8 mouse cellular contexts compared by ENCODE assay signal in the genomic region with DNA sequence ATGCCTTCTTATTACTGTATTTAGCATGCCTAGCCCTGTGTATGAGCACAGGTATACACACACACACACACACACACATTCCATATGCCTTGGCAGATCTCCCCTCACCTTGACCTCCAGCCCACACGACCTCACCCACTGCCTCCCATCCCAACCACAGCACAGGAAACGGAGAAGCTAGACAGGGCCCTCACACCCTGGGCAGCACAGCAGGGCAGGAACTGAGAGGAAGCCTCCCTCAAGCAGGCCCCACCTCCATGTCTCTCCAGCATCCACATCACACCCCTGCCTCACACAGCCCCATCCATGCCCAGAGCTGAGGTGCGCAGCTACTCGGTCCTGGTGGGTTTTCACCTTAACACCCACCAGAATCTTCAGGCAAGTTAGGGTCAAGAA. TPM values are rescaled to one million over a fixed set of nuclear protein-coding genes. Genes with fewer than 3 reads are reported as not detected.
DNase-seq lines count a peak whose midpoint lies in the region; ATAC-seq lines count a peak whose summit lies in the region.

No protein-coding gene starts in this region.

- no peak; the same call in 1 of the 2 replicates for ATAC-seq in embryonic facial prominence, embryonic 14.5 days (ENCODE audit: low read depth)
- ATAC-seq in intestine, embryonic 14.5 days (replicated peaks; ENCODE audit: low FRiP score, low TSS enrichment, low read depth), result no peak
- peak; percentile 19; the same call in 1 of the 2 replicates for ATAC-seq in neural tube, embryonic 15.5 days (ENCODE audit: low FRiP score)

- no peaks in the 10 kb centered on the region for H3K27me3 ChIP-seq in embryonic facial prominence, embryonic 14.5 days (replicated peaks; ENCODE audit: control insufficient read depth, insufficient read depth, low read length)
- H3K27me3 ChIP-seq in intestine, embryonic 14.5 days (replicated peaks; ENCODE audit: control insufficient read depth, insufficient read depth, low read length), result no peaks in the 10 kb centered on the region
- 0 out of 2 replicates have a peak, but pooled peaks cover 3% of the 10 kb centered on the region for H3K27me3 ChIP-seq in neural tube, embryonic 15.5 days (replicated peaks)

- H3K9me3 ChIP-seq in embryonic facial prominence, embryonic 14.5 days (ENCODE audit: control insufficient read depth, low read length), result no peaks in the 10 kb centered on the region; the same call in 1 of the 2 replicates
- 0 out of 2 replicates have a peak, but pooled peaks cover 3% of the 10 kb centered on the region for H3K9me3 ChIP-seq in intestine, embryonic 14.5 days (ENCODE audit: control insufficient read depth, low read length)
- H3K9me3 ChIP-seq in neural tube, embryonic 15.5 days (replicated peaks), result no peaks in the 10 kb centered on the region

- H3K4me1 ChIP-seq in embryonic facial prominence, embryonic 14.5 days (ENCODE audit: control insufficient read depth, insufficient read depth, low read length), result peaks cover 4% of the 10 kb centered on the region; the same call in 1 of the 2 replicates
- peaks cover 6% of the 10 kb centered on the region for H3K4me1 ChIP-seq in intestine, embryonic 14.5 days (replicated peaks; ENCODE audit: control insufficient read depth, insufficient read depth, low read length)
- peaks cover 39% of the 10 kb centered on the region for H3K4me1 ChIP-seq in neural tube, embryonic 15.5 days

- WGBS in embryonic facial prominence, embryonic 14.5 days, result 43% methylated on average over 4 of the region's 4 CpGs
- 54% methylated on average over 4 of the region's 4 CpGs for WGBS in intestine, embryonic 14.5 days
- WGBS in neural tube, embryonic 15.5 days, result 57% methylated on average over 4 of the region's 4 CpGs

- peak overlapping the region; percentile 28; the same call in 1 of the 2 replicates for H3K9ac ChIP-seq in embryonic facial prominence, embryonic 14.5 days (ENCODE audit: low read depth, low read length)
- H3K9ac ChIP-seq in intestine, embryonic 14.5 days (ENCODE audit: low read length), result no peak overlapping the region
- H3K9ac ChIP-seq in neural tube, embryonic 15.5 days (replicated peaks), result no peak overlapping the region

- peak overlapping the region; percentile 23 for H3K4me3 ChIP-seq in embryonic facial prominence, embryonic 14.5 days (ENCODE audit: low read depth, low read length)
- H3K4me3 ChIP-seq in intestine, embryonic 14.5 days (ENCODE audit: low read depth, low read length), result peak overlapping the region; percentile 24
- H3K4me3 ChIP-seq in neural tube, embryonic 15.5 days (replicated peaks), result peak overlapping the region; percentile 13

- no peaks in the 10 kb centered on the region for H3K36me3 ChIP-seq in embryonic facial prominence, embryonic 14.5 days (ENCODE audit: control insufficient read depth, insufficient read depth, low read length)
- no peaks in the 10 kb centered on the region; the same call in 1 of the 2 replicates for H3K36me3 ChIP-seq in intestine, embryonic 14.5 days (ENCODE audit: control insufficient read depth, insufficient read depth, low read length)
- no peaks in the 10 kb centered on the region for H3K36me3 ChIP-seq in neural tube, embryonic 15.5 days

- DNase-seq in ES-CJ7 (ENCODE audit: low read depth, low spot score), result peak; percentile 19
- DNase-seq in embryonic facial prominence, embryonic 14.5 days (ENCODE audit: low spot score), result no peak
- DNase-seq in intestine, embryonic 14.5 days (ENCODE audit: low spot score), result no peak
- peak; percentile 70 to 74 for DNase-seq in lung, adult 18-20 months
- DNase-seq in frontal cortex, postnatal 14 days (ENCODE audit: low spot score in 2 of 2), result no peak
- no peak for DNase-seq in cerebellum, adult 11-12 months
- DNase-seq in embryo, embryonic 10.5 days (ENCODE audit: low spot score), result no peak

- peak overlapping the region; percentile 35 for H3K4me2 ChIP-seq in embryonic facial prominence, embryonic 14.5 days (ENCODE audit: low read depth, low read length)
- H3K4me2 ChIP-seq in intestine, embryonic 14.5 days (ENCODE audit: low read length), result peak overlapping the region; percentile 38
- peak overlapping the region; percentile 43 for H3K4me2 ChIP-seq in neural tube, embryonic 15.5 days

- no peak overlapping the region for H3K27ac ChIP-seq in embryonic facial prominence, embryonic 14.5 days (replicated peaks; ENCODE audit: low read depth, low read length)
- 0 out of 2 replicates have a peak overlapping the region, but pooled peaks have one; percentile 14 for H3K27ac ChIP-seq in intestine, embryonic 14.5 days (ENCODE audit: low read depth)
- peak overlapping the region; percentile 63; the same call in 1 of the 2 replicates for H3K27ac ChIP-seq in neural tube, embryonic 15.5 days (replicated peaks)

RNA-seq across cellular contexts. Expression of a gene that starts 0.9 kb away (rescaled TPM):
- 13.6 and 13.7 TPM in 2 replicates for polyA plus RNA-seq in embryonic facial prominence, embryonic 14.5 days (2014; fragmentation: Nextera tagmentation; extraction: Ambion mirVana)
- polyA plus RNA-seq in intestine, embryonic 14.5 days (2014; fragmentation: Nextera tagmentation; extraction: Ambion mirVana), result 18.4 and 19.1 TPM in 2 replicates
- 14.5 and 22.6 TPM in 2 replicates for polyA plus RNA-seq in neural tube, embryonic 15.5 days (2015; fragmentation: Nextera tagmentation; extraction: Ambion mirVana)

RNA-seq across cellular contexts. Expression of a gene that starts 30.5 kb away (rescaled TPM):
- 6.1 and 6.3 TPM in 2 replicates for polyA plus RNA-seq in embryonic facial prominence, embryonic 14.5 days (2014; fragmentation: Nextera tagmentation; extraction: Ambion mirVana)
- 7.3 and 8.6 TPM in 2 replicates for polyA plus RNA-seq in intestine, embryonic 14.5 days (2014; fragmentation: Nextera tagmentation; extraction: Ambion mirVana)
- polyA plus RNA-seq in neural tube, embryonic 15.5 days (2015; fragmentation: Nextera tagmentation; extraction: Ambion mirVana), result 1.9 and 3.7 TPM in 2 replicates

RNA-seq across cellular contexts. Expression of a gene that starts 53.8 kb away (rescaled TPM):
- 0.18 and 0.28 TPM in 2 replicates for polyA plus RNA-seq in embryonic facial prominence, embryonic 14.5 days (2014; fragmentation: Nextera tagmentation; extraction: Ambion mirVana)
- polyA plus RNA-seq in intestine, embryonic 14.5 days (2014; fragmentation: Nextera tagmentation; extraction: Ambion mirVana), result 0.03 TPM in 1 of 2 replicates, not detected in the other
- 9.8 and 10.6 TPM in 2 replicates for polyA plus RNA-seq in neural tube, embryonic 15.5 days (2015; fragmentation: Nextera tagmentation; extraction: Ambion mirVana)

Comparison
In these comparisons a context has a peak if more than half of its experiments do, and no peak if none do; other contexts are left out.
1. DNase-seq: peak in ES-CJ7 (single experiment) and lung, adult 18-20 months (2 of 2); none in embryonic facial prominence, embryonic 14.5 days (single experiment), intestine, embryonic 14.5 days (single experiment), frontal cortex, postnatal 14 days (0 of 2), cerebellum, adult 11-12 months (single experiment) and embryo, embryonic 10.5 days (single experiment).
2. Peak in every context shown above with its lines, with median percentiles within 50 percentile points of each other: H3K4me2 ChIP-seq and H3K4me3 ChIP-seq.